Mouse (Mus musculus) kidney, postnatal 36 days (tissue): ENCODE measurements at regions not wholly inside any gene's neighbourhood (a gene's known extent, or its start where the extent isn't known, plus 50 kb on each side); places are given as distances from the start of the nearest gene placed in this dataset.

Source experiments
- DNase-seq, 2 experiments: peaks; one replicate each; pipeline ENCODE4 v3.0.0; 2021 to 2022; ENCODE audit warnings: mixed read lengths in 2 of 2

- no peak for DNase-seq
These were observed 63.0 kb upstream of the Kif16b start for GRCm38 (mm10) chr2:142964340-142964739.

- DNase-seq, result peak; percentile 67 to 85
These were observed 65.9 kb upstream of the Kif16b start for GRCm38 (mm10) chr2:142967250-142967649.

- DNase-seq, result no peak
These were observed 79.4 kb upstream of the Kif16b start for GRCm38 (mm10) chr2:142980771-142981170.

GRCm38 (mm10) chr2:142988691-142989090, 74.1 kb upstream of the Snrpb2 start:
- no peak for DNase-seq

GRCm38 (mm10) chr2:142996088-142996487, 66.8 kb upstream of the Snrpb2 start:
- no peak for DNase-seq

- no peak for DNase-seq
These were observed 60.0 kb upstream of the Snrpb2 start for GRCm38 (mm10) chr2:143002874-143003273.

- DNase-seq, result no peak
These were observed 59.5 kb upstream of the Snrpb2 start for GRCm38 (mm10) chr2:143003341-143003740.

- DNase-seq, result peak in 1 of 2 experiments; percentile 2
These were observed 51.5 kb upstream of the Snrpb2 start for GRCm38 (mm10) chr2:143011380-143011779.
